Mouse (Mus musculus) stomach, embryonic 16.5 days (tissue): ENCODE measurements around the gene Cmah. TPM values are rescaled to one million over a fixed set of nuclear protein-coding genes. Genes with fewer than 3 reads are reported as not detected.
A peak's percentile ranks its signal among the peaks of the same experiment; 100 is the strongest.

ENCODE experiments used
- ATAC-seq: fragments of 200-750 bp; cut with Nextera tagmentation; 2 replicates; pipeline ENCODE4 v1.8.0; 2017; ENCODE audit warnings: moderate number of reproducible peaks, moderate TSS enrichment; ENCODE audit not compliant: insufficient read depth, low FRiP score
- H3K27ac ChIP-seq: fragments of 300-500 bp; sonication (generic); 2 replicates; pipeline ENCODE4 v1.5.1; 2014; ENCODE audit warnings: low read length
- H3K27me3 ChIP-seq: fragments of 300-500 bp; sonication (generic); 2 replicates; pipeline ENCODE4 v1.6.1; 2014; ENCODE audit warnings: low read length, control low read depth, mixed read lengths; ENCODE audit not compliant: control insufficient read depth, insufficient read depth
- H3K36me3 ChIP-seq: fragments of 300-500 bp; sonication (generic); 2 replicates; pipeline ENCODE4 v1.6.1; 2014; ENCODE audit warnings: low read length; ENCODE audit not compliant: control insufficient read depth, insufficient read depth
- H3K4me1 ChIP-seq: fragments of 300-500 bp; sonication (generic); 2 replicates; pipeline ENCODE4 v1.6.1; 2014; ENCODE audit warnings: low read length, control low read depth, mixed read lengths; ENCODE audit not compliant: control insufficient read depth, insufficient read depth
- H3K4me2 ChIP-seq: fragments of 300-500 bp; sonication (generic); 2 replicates; pipeline ENCODE4 v1.6.1; 2014; ENCODE audit warnings: low read depth, low read length, mixed read lengths
- H3K4me3 ChIP-seq: fragments of 300-500 bp; sonication (generic); replicated peaks from 2 replicates; pipeline ENCODE4 v1.5.1; 2014; ENCODE audit warnings: mild to moderate bottlenecking, low read length
- H3K9ac ChIP-seq: fragments of 300-500 bp; sonication (generic); 2 replicates; pipeline ENCODE4 v1.6.1; 2014; ENCODE audit warnings: low read length
- H3K9me3 ChIP-seq: fragments of 300-500 bp; sonication (generic); replicated peaks from 2 replicates; pipeline ENCODE4 v1.6.1; 2016; ENCODE audit warnings: low read length, control low read depth; ENCODE audit not compliant: control insufficient read depth
- WGBS: fragments of 180-500 bp; shearing (Covaris S2); extraction: QIAGEN DNeasy Blood & Tissue Kit; methylation state at CpG from one replicate; pipeline ENCODE4 v1.1.7; 2014; 5-methylcytosine and 5-hydroxymethylcytosine counted together
- polyA plus RNA-seq: library from polyadenylated mRNA; unstranded; fragments of >200 nt; fragmentation: Nextera tagmentation; extraction: Ambion mirVana; gene quantifications from 2 replicates; pipeline ENCODE4 v1.2.1, GENCODE M21; 2015

Gene Cmah
- polyA plus RNA-seq, 1 experiment from 2014 or later: 0.83 TPM

GRCm38 (mm10) chr13:24337874-24338273, 10.7 kb downstream of the Cmah start:
- WGBS: 56% methylated on average over 3 of the region's 3 CpGs
- Histone ChIP-seq H3K36me3 (no peaks in the 10 kb centered on the region), H3K9ac (no peak overlapping the region), H3K4me2 (no peak overlapping the region), H3K27me3 (no peaks in the 10 kb centered on the region), H3K4me3 (no peak overlapping the region), H3K9me3 (no peaks in the 10 kb centered on the region), H3K27ac (no peak overlapping the region), H3K4me1 (peaks cover 8% of the 10 kb centered on the region)
- ATAC-seq: no peak

GRCm38 (mm10) chr13:24338343-24338861, 11.2 kb downstream of the Cmah start:
- ATAC-seq: peak; percentile 37; the same call in 1 of the 2 replicates
- 36% methylated on average over 4 of the region's 4 CpGs for WGBS
- Histone ChIP-seq H3K9me3 (no peaks in the 10 kb centered on the region), H3K4me3 (no peak overlapping the region), H3K27me3 (no peaks in the 10 kb centered on the region), H3K36me3 (no peaks in the 10 kb centered on the region), H3K4me1 (peaks cover 8% of the 10 kb centered on the region), H3K4me2 (no peak overlapping the region), H3K27ac (no peak overlapping the region), H3K9ac (no peak overlapping the region)

GRCm38 (mm10) chr13:24339907-24340306, 12.7 kb downstream of the Cmah start:
- Histone ChIP-seq H3K9me3 (no peaks in the 10 kb centered on the region), H3K27ac (no peak overlapping the region), H3K9ac (no peak overlapping the region), H3K4me2 (no peak overlapping the region), H3K27me3 (no peaks in the 10 kb centered on the region), H3K36me3 (no peaks in the 10 kb centered on the region), H3K4me3 (no peak overlapping the region), H3K4me1 (peaks cover 8% of the 10 kb centered on the region)
- ATAC-seq: no peak

GRCm38 (mm10) chr13:24340462-24340861, 13.3 kb downstream of the Cmah start:
- Histone ChIP-seq H3K36me3 (no peaks in the 10 kb centered on the region), H3K4me2 (no peak overlapping the region), H3K4me1 (peaks cover 8% of the 10 kb centered on the region), H3K27me3 (no peaks in the 10 kb centered on the region), H3K4me3 (no peak overlapping the region), H3K27ac (no peak overlapping the region), H3K9me3 (no peaks in the 10 kb centered on the region), H3K9ac (no peak overlapping the region)
- 84% methylated on average over 6 of the region's 6 CpGs for WGBS
- no peak for ATAC-seq

- Histone ChIP-seq H3K27me3 (no peaks in the 10 kb centered on the region), H3K9ac (no peak overlapping the region), H3K9me3 (no peaks in the 10 kb centered on the region), H3K36me3 (no peaks in the 10 kb centered on the region), H3K4me1 (peaks cover 8% of the 10 kb centered on the region), H3K4me2 (no peak overlapping the region), H3K4me3 (no peak overlapping the region), H3K27ac (no peak overlapping the region)
- no peak for ATAC-seq
- 72% methylated on average over 4 of the region's 4 CpGs for WGBS
Measured at GRCm38 (mm10) chr13:24342091-24342490, 14.9 kb downstream of the Cmah start.

GRCm38 (mm10) chr13:24353004-24353403, 25.8 kb downstream of the Cmah start:
- Histone ChIP-seq H3K4me1 (no peaks in the 10 kb centered on the region), H3K9me3 (no peaks in the 10 kb centered on the region), H3K36me3 (no peaks in the 10 kb centered on the region), H3K9ac (no peak overlapping the region), H3K27ac (no peak overlapping the region), H3K4me2 (no peak overlapping the region), H3K4me3 (no peak overlapping the region), H3K27me3 (no peaks in the 10 kb centered on the region)
- 91% methylated on average over 5 of the region's 5 CpGs for WGBS
- ATAC-seq: no peak

- Histone ChIP-seq H3K36me3 (no peaks in the 10 kb centered on the region), H3K4me2 (no peak overlapping the region), H3K27ac (no peak overlapping the region), H3K9me3 (no peaks in the 10 kb centered on the region), H3K27me3 (no peaks in the 10 kb centered on the region), H3K4me1 (no peaks in the 10 kb centered on the region), H3K9ac (no peak overlapping the region), H3K4me3 (no peak overlapping the region)
- ATAC-seq: no peak
- 81% methylated on average over 5 of the region's 5 CpGs for WGBS
Measured at GRCm38 (mm10) chr13:24354751-24355150, 27.5 kb downstream of the Cmah start.

GRCm38 (mm10) chr13:24359181-24359580, 32.0 kb downstream of the Cmah start:
- no peak for ATAC-seq
- Histone ChIP-seq H3K4me2 (no peak overlapping the region), H3K4me3 (no peak overlapping the region), H3K9ac (no peak overlapping the region), H3K4me1 (no peaks in the 10 kb centered on the region), H3K36me3 (no peaks in the 10 kb centered on the region), H3K27ac (peak overlapping the region; percentile 21), H3K9me3 (no peaks in the 10 kb centered on the region), H3K27me3 (no peaks in the 10 kb centered on the region)
- WGBS: 78% methylated on average over 1 of the region's 1 CpGs

GRCm38 (mm10) chr13:24365191-24365590, 38.0 kb downstream of the Cmah start:
- Histone ChIP-seq H3K4me1 (no peaks in the 10 kb centered on the region), H3K4me2 (no peak overlapping the region), H3K36me3 (no peaks in the 10 kb centered on the region), H3K27me3 (no peaks in the 10 kb centered on the region), H3K9ac (no peak overlapping the region), H3K27ac (no peak overlapping the region), H3K9me3 (no peaks in the 10 kb centered on the region), H3K4me3 (no peak overlapping the region)
- ATAC-seq: no peak
- WGBS: 90% methylated on average over 6 of the region's 6 CpGs
